8 mouse cellular contexts compared by ENCODE assay signal in the genomic region with DNA sequence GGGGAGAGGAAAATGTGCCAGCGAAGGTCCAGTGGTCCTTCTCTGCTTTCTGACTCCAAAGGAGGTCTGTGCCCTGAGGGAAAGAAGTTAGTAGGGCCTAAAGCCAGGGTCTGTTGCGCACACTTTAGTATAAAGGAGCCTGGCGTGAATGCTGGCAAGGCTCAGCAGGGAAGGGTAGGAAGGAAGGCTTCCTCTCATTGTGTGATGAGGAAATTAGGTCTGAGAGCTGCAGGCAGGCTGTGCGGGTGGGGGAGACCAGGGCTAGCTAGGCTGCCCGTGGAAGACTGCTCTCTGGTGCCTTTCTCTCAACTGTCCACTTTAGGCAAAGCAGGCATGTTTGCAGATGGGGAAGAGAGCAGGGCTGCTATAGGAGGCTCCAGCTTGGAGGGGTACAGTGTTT. TPM values are rescaled to one million over a fixed set of nuclear protein-coding genes. Genes with fewer than 3 reads are reported as not detected.
DNase-seq lines count a peak whose midpoint lies in the region; ATAC-seq lines count a peak whose summit lies in the region.

No protein-coding gene starts in this region.

- WGBS in kidney, embryonic 16.5 days: 57% methylated on average over 5 of the region's 5 CpGs

- H3K9ac ChIP-seq in kidney, embryonic 16.5 days (replicated peaks; ENCODE audit: low read length): no peak overlapping the region

- no peak overlapping the region for H3K4me2 ChIP-seq in kidney, embryonic 16.5 days (replicated peaks; ENCODE audit: low read depth, low read length)

- H3K9me3 ChIP-seq in kidney, embryonic 16.5 days (ENCODE audit: low read length): no peaks in the 10 kb centered on the region

- no peak overlapping the region for H3K4me3 ChIP-seq in kidney, embryonic 16.5 days (ENCODE audit: low read length)

- no peaks in the 10 kb centered on the region for H3K36me3 ChIP-seq in kidney, embryonic 16.5 days (ENCODE audit: insufficient read depth, low read length)

- no peaks in the 10 kb centered on the region for H3K27me3 ChIP-seq in kidney, embryonic 16.5 days (ENCODE audit: insufficient read depth, low read length)

- peak; percentile 47 for DNase-seq in adrenal gland, postnatal 14 days
- DNase-seq in adrenal gland, postnatal 25 days: no peak
- DNase-seq in heart, adult 9 months (ENCODE audit: low spot score in 2 of 2): peak; percentile 58 to 79
- DNase-seq in lung, postnatal 14 days: peak; percentile 57
- DNase-seq in cerebellum, adult 18-20 months: no peak
- DNase-seq in spleen, adult 18-20 months: no peak
- no peak for DNase-seq in cerebellum, postnatal 25 days

- peaks cover 62% of the 10 kb centered on the region for H3K4me1 ChIP-seq in kidney, embryonic 16.5 days (ENCODE audit: insufficient read depth, low read length)

- ATAC-seq in kidney, embryonic 16.5 days (ENCODE audit: low FRiP score, low TSS enrichment): no peak

- peak overlapping the region; percentile 79 for H3K27ac ChIP-seq in kidney, embryonic 16.5 days (ENCODE audit: low read length)

RNA-seq across cellular contexts. Expression of a gene that starts 14.5 kb away (rescaled TPM):
- total RNA-seq in adrenal gland, postnatal 14 days (2021): 46.5 and 62.1 TPM in 2 replicates
- 47.8 and 51.5 TPM in 2 replicates for total RNA-seq in adrenal gland, postnatal 25 days (2021)
- 11.0 and 11.6 TPM in 2 replicates for polyA plus RNA-seq in kidney, embryonic 16.5 days (2015; fragmentation: Nextera tagmentation; extraction: Ambion mirVana)

Comparison
In these comparisons a context has a peak if more than half of its experiments do, and no peak if none do; other contexts are left out.
1. DNase-seq: peak in adrenal gland, postnatal 14 days (single experiment), heart, adult 9 months (2 of 2) and lung, postnatal 14 days (single experiment); none in adrenal gland, postnatal 25 days (single experiment), cerebellum, adult 18-20 months (0 of 2), spleen, adult 18-20 months (0 of 2) and cerebellum, postnatal 25 days (0 of 2).